Mouse (Mus musculus): Measurements from ENCODE around the gene Ndp. TPM values are rescaled to one million over a fixed set of nuclear protein-coding genes. Genes with fewer than 3 reads are reported as not detected.

The Ndp gene
- polyA plus RNA-seq (2017; shearing (Covaris generic)): not detected

DNA sequence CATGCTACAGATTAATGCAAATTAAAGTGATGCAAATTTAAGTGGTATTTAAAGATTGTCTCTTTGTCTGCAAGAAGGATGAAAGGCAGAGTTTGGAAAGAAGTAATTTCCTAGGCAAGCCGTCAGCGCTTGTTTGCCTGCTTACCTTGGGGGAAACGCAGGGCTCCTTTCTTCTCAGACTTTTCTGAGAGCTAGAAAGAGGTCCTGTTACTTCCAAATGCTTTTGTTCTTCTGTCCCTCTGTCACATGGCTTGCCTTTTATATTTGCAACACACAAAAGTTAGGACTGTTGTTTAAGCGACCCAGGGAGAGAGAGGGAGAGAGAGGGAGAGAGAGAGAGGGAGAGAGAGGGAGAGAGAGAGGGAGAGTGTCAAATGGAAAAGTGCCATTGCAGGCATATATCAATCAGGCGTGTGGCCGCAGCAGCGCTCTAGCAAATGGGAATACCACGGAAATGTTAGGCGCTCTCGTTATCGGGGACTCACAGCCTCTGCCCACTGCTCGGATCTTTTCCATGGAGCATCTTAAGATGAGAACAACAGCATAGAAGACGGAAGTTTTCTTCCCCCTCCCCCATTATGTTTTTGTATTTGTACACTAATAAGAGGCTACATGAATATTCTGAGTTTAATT, at the start of gene Ndp:
Ndp (minus strand) TSS at position 534 of the 633 bp plus-strand sequence.

Other genes with a start within 250 kb of the Ndp start
- 0.10 TPM for gene Maob, start 94.4 kb downstream of the Ndp start, polyA plus RNA-seq (2017; shearing (Covaris generic))

All from CD4-positive, CD25-positive, alpha-beta regulatory T cell (primary cell).